Mouse (Mus musculus) duodenum, adult 2 months (tissue): Measurements from ENCODE around the gene Gcnt1. TPM values are rescaled to one million over a fixed set of nuclear protein-coding genes. Genes with fewer than 3 reads are reported as not detected.

Experiments
- polyA plus RNA-seq: library from polyadenylated mRNA; depleted of rRNA; stranded (reverse); fragments of >200 nt; gene quantifications from 2 replicates; pipeline ENCODE4 v1.2.3, GENCODE M21; 2012; ENCODE audit warnings: low replicate concordance; rRNA removed

The Gcnt1 gene
- 0.55 and 0.63 TPM in 2 replicates for polyA plus RNA-seq

DNA sequence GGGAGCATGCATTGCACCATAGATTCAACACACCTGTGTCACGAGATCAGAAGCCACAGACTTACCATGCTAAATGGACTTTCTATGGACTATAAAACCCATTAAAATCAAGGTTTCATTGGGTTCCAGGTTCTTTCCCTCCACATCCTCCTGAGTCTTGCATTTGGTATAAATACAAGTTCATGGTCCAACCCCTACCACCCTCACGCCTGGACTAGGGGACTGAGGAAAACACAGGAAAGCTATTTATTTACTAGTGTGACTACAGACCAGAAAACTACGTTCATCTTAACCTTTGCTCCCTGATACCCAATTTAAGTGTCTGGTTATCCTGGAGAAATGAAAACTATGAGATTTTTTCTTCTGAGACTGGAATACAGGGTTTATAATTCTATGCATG is at the start of gene Gcnt1:
Gene Gcnt1 (minus strand): TSS at position 144 of the 400 bp plus-strand sequence.

DNA sequence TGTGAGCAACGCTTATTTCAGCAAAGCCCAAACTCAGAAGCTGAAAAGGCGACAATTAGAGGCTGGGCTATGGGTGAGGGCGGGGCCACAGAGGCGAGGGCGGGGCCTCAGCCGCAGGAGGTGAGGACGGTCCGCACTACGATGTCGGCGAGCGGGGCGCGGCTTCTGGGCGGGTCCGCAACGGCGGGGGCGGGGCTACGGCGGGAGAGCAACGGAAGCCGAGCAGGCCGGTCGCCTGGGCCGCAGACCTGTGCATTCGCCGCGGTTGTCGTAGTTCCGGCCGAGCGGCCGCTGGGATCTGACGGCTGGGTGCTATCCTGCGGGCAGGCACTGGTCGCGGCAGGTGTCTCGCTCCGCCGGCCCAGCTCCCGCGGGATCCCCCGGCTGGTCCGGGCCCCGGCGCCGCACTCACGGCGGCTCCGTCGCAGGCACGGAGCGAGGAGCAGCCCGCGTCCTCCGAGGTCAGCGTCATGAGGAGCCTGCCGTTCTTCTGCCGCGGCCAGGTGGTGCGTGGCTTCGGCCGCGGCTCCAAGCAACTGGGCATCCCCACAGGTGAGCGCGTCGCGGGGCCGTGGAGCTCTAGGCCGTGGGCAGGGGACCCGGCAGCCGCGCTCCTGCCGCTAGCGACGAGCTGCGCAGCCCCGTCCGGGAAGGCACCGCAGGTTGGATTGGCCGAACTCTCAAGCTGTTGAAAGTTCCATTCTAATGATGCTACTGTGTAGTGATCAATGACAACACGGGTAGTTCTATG is 21.4 kb upstream of the Gcnt1 start, which contains the start of gene Rfk:
Gene Rfk (plus strand): TSS at position 203 of the 751 bp plus-strand sequence.

Other genes starting within 250 kb of the Gcnt1 start
- 310 and 1,090 TPM in 2 replicates for gene Rfk, start 21.2 kb upstream of the Gcnt1 start, polyA plus RNA-seq